Mouse (Mus musculus) thymus, postnatal 10 days (tissue): ENCODE results near the gene Jak2.

Source experiments
- DNase-seq, 2 experiments: peaks; one replicate each; pipeline ENCODE4 v3.0.0; 2021; ENCODE audit warnings: low spot score in 2 of 2

Jak2 gene

GRCm38 (mm10) chr19:29300919-29301318, 49.3 kb downstream of the Jak2 start:
- no peak for DNase-seq

GRCm38 (mm10) chr19:29302119-29302518, 50.5 kb downstream of the Jak2 start:
- no peak for DNase-seq

- no peak for DNase-seq
Observed at GRCm38 (mm10) chr19:29308832-29309231, 57.2 kb downstream of the Jak2 start.

GRCm38 (mm10) chr19:29311791-29312190, 60.2 kb downstream of the Jak2 start:
- DNase-seq: no peak

GRCm38 (mm10) chr19:29312661-29313060, 61.0 kb downstream of the Jak2 start:
- no peak for DNase-seq

- DNase-seq: no peak
Observed at GRCm38 (mm10) chr19:29323416-29324049, 71.9 kb downstream of the Jak2 start.

GRCm38 (mm10) chr19:29325053-29325851, 73.6 kb downstream of the Jak2 start, which contains the start of gene Insl6:
Gene Insl6 (minus strand): TSS chr19:29325356.
- peak; percentile 46 to 82 for DNase-seq

- no peak for DNase-seq
Observed at GRCm38 (mm10) chr19:29325852-29326180, 74.2 kb downstream of the Jak2 start.

- no peak for DNase-seq
Observed at GRCm38 (mm10) chr19:29326396-29326795, 74.8 kb downstream of the Jak2 start.

- no peak for DNase-seq
Observed at GRCm38 (mm10) chr19:29326822-29327552, 75.4 kb downstream of the Jak2 start.

- no peak for DNase-seq
Observed at GRCm38 (mm10) chr19:29334068-29334745, 82.6 kb downstream of the Jak2 start, which contains the start of gene Rln1. Gene Rln1 (minus strand): TSS chr19:29334670.

GRCm38 (mm10) chr19:29336624-29337023, 85.0 kb downstream of the Jak2 start:
- DNase-seq: no peak

- no peak for DNase-seq
Observed at GRCm38 (mm10) chr19:29341029-29341428, 89.4 kb downstream of the Jak2 start.

GRCm38 (mm10) chr19:29342281-29342680, 90.7 kb downstream of the Jak2 start:
- no peak for DNase-seq

GRCm38 (mm10) chr19:29344868-29345267, 93.2 kb downstream of the Jak2 start:
- no peak for DNase-seq

GRCm38 (mm10) chr19:29345636-29346035, 94.0 kb downstream of the Jak2 start:
- DNase-seq: no peak

GRCm38 (mm10) chr19:29350991-29351390, 99.4 kb downstream of the Jak2 start:
- DNase-seq: no peak

- DNase-seq: peak; percentile 82 to 96
Observed at GRCm38 (mm10) chr19:29354895-29355877, 103.6 kb downstream of the Jak2 start.

GRCm38 (mm10) chr19:29356281-29356680, 104.7 kb downstream of the Jak2 start:
- DNase-seq: no peak

- no peak for DNase-seq
Observed at GRCm38 (mm10) chr19:29360251-29360650, 108.6 kb downstream of the Jak2 start.
